Mouse (Mus musculus) frontal cortex, adult 2 months (tissue): ENCODE results near the gene Bak1. TPM values are rescaled to one million over a fixed set of nuclear protein-coding genes. Genes with fewer than 3 reads are reported as not detected.
"Not testable (repeated sequence)": the region's sequence is repeated elsewhere in the genome, so short reads cannot be mapped to it uniquely, and the experiment has no call there.

Experiments
- DNase-seq, 2 experiments: peaks; one replicate each; pipeline ENCODE4 v3.0.0; 2022; ENCODE audit warnings: low spot score in 1 of 2; ENCODE audit errors: extremely low spot score in 1 of 2
- polyA plus RNA-seq: library from polyadenylated mRNA; depleted of rRNA; stranded (reverse); fragments of >200 nt; gene quantifications from 2 replicates; pipeline ENCODE4 v1.2.3, GENCODE M21; 2012; rRNA removed

Gene Bak1
- polyA plus RNA-seq, 1 experiment = 17.9 TPM

DNA sequence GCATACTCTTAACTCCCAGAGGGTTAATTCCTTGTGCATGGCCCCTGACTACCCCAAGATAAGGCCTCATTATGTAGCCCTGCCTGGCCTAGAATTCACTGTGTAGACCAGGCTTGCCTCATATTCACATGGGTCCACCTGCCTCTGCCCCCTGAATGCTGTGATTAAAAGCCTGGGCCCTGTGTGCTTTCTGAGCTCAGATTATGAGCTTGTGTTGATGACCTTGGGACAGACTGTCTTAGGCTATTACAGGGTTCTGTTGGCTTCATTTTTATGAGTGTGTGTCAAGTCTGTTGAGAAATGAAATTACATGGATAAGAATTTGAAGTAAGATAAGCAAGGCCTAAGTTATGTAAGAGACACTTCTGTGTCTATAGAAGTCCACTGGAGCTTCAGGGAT lies 38.3 kb downstream of the Bak1 start:
- DNase-seq = no peak

DNA sequence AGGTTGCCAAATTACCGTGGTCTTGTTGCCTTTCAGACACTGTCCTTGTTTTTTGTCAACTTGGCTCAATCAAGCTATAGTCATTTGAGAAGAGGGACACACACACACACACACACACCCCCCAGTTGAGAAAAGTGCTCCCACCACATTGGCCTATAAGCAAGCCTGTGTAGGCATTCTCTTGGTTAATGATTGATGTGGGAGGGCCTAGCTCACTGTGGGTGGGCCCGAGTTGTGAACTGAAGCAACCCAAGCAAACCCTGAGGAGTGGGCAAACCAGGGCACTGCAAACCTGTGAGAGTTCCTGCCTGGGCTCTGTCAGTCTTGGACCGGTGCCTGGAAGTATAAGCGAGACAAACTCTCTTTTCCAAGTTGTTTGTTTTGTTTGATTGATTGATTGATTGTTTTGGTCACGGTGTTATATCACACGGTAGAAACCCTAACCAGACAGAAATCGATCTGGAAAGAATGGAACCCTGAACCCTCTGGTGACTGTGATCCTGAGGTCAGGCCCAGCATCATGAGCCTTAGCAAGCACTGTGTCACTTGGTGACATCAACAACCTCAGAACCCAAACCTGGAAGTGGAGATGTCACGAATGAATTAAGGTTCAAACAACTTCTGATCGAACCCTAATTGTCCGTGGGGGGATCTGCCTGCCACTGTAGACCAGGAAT lies 43.2 kb downstream of the Bak1 start:
- no peak for DNase-seq

DNA sequence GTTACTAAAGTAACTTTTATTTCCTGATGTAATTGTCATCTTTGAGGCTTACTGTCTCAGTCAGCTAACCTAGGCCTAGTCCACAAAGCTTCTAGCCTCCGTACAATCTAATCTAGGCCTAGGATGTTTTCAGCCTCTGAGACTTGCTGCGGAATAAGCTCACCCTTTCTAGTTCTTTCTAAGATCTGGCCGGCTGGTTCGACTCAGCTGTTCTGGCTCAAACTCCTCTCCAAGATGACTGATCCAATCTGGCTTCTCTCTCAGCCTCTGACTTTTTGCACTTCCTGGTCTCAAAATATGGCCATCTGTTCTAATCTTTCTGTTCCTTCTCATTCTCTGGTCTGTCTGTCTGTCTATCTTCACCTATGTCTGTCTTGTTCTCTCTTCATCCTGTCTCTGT lies 45.4 kb downstream of the Bak1 start:
- DNase-seq = no peak

DNA sequence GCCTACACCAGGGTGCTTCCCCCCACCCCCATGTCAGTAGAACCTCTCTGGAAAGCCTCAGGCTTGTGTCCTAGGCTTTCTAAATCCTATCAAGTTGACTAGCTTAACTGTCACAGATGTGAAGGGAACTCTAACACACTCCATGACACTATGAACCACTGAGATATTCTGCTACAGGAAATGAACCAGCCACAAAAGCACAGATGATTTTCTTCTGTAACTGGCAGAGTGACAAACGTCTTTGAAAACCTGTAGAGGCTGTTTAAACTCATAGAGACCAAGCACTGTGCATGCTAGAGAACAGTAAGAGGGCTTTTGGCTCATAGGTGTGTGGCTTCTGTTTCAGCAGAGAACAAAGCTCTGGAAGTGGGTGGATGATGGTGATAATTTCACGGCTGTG lies 47.8 kb downstream of the Bak1 start:
- DNase-seq = no peak

DNA sequence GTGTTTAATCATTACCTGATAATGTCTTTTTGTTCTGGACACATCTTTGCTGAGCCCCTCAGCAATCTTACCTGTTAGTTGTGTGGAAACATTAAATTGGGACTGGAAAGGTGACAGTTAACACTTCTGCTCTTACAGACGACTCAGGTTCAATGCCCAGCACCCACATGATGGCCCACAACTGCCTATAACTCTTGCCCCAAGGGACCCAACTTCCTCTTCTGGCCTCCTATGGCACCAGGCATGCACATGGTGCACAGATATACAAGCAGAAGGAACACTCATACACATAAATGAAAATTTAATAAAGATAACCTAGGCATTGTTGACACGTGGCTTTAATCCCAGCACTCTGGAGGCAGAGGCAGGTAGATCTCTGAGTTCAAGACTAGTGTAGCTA lies 49.4 kb downstream of the Bak1 start:
- DNase-seq = no peak

GRCm38 (mm10) chr17:26977354-26977753 lies 51.5 kb downstream of the Bak1 start:
- DNase-seq = not testable (repeated sequence)

DNA sequence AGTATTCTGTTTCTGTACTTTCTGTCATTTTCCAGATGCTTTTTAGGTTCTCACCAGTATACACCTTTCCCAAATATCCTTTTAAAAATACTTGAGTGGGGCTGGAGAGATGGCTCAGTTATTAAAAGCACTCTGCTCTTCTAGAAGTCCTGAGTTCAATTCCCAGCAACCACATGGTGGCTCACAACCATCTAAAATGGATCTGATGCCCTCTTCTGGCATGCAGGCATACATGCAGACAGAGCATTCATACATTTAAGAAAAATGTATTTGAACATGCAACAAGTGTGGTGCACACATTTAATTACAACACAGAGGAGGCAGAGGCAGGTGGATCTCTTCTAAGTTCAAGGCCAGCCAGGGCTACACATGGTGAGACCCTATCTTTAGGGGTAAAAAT lies 53.4 kb downstream of the Bak1 start:
- no peak for DNase-seq

DNA sequence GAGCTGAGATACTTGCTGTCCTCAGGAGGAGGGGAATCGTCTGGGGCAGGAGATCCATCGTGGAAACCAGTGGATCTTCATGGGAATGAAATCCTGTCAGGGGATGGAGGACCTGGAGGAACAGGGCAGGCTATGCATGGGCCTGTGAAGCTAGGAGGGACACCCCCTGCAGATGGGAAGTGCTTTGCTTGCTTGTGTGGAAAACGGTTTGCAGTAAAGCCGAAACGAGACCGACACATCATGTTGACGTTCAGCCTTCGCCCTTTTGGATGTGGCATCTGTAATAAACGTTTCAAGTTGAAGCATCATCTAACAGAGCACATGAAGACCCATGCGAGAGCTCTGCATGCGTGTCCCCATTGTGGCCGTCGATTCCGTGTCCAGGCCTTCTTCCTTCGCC lies 54.3 kb downstream of the Bak1 start:
- no peak for DNase-seq

GRCm38 (mm10) chr17:26972703-26973574 lies 55.9 kb downstream of the Bak1 start, which contains the start of gene Zbtb9:
Zbtb9 (plus strand) TSS chr17:26973167.
- peak; percentile 94 to 97 for DNase-seq

DNA sequence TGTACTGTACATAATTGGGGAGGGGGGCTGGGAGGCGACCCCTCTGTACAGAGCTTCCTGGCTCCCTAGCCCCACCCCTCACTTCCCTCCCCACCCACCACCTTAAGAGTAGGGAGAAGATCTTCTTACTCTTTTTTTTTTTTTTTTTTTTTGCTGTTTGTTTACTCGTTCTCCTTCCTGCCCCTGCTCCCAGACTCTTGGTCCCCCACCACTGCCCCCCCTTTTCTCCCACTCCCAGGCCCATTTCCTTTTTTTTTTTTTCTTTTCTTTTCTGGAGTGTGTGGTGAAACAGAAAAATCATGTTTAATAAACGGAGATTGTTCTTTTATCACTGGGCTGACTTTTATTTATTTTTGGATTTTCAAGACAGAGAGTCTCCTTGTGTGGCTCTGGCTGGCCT lies 56.7 kb downstream of the Bak1 start:
- DNase-seq = no peak

GRCm38 (mm10) chr17:26971247-26971905 lies 57.4 kb downstream of the Bak1 start:
- no peak for DNase-seq

- DNase-seq = no peak
These were observed 58.6 kb downstream of the Bak1 start for GRCm38 (mm10) chr17:26970221-26970620.

Other genes with a start within 250 kb of the Bak1 start
- 43.1 and 47.8 TPM in 2 replicates for gene Bnip1, start 247.9 kb downstream of the Bak1 start, polyA plus RNA-seq
- gene Nkx2-5, start 184.0 kb downstream of the Bak1 start, polyA plus RNA-seq = not detected in 2 replicates
- gene Kifc5b, start 111.9 kb downstream of the Bak1 start, polyA plus RNA-seq = 4.2 and 4.5 TPM in 2 replicates
- 44.1 and 44.7 TPM in 2 replicates for gene Phf1, start 96.0 kb downstream of the Bak1 start, polyA plus RNA-seq
- 120 and 132 TPM in 2 replicates for gene Cuta, start 89.4 kb downstream of the Bak1 start, polyA plus RNA-seq
- gene Syngap1, start 87.8 kb downstream of the Bak1 start, polyA plus RNA-seq = 212 and 226 TPM in 2 replicates
- 16.7 and 17.4 TPM in 2 replicates for gene Zbtb9, start 55.8 kb downstream of the Bak1 start, polyA plus RNA-seq
- gene Itpr3, start 28.3 kb upstream of the Bak1 start, polyA plus RNA-seq = 3.8 and 4.2 TPM in 2 replicates
- 327 and 355 TPM in 2 replicates for gene Uqcc2, start 104.9 kb upstream of the Bak1 start, polyA plus RNA-seq
- gene Ip6k3, start 138.8 kb upstream of the Bak1 start, polyA plus RNA-seq = 1.1 and 1.3 TPM in 2 replicates
- 68.2 and 68.7 TPM in 2 replicates for gene Lemd2, start 175.5 kb upstream of the Bak1 start, polyA plus RNA-seq